Mouse (Mus musculus): Measurements from ENCODE around the gene Syngr1. TPM values are rescaled to one million over a fixed set of nuclear protein-coding genes. Genes with fewer than 3 reads are reported as not detected.

Gene Syngr1
- polyA plus RNA-seq, 1 experiment: 94.8 TPM

GRCm38 (mm10) chr15:80081801-80082546, 9.2 kb upstream of the Syngr1 start:
- H3K36me3 ChIP-seq (ENCODE audit: control insufficient read depth, insufficient read depth, low read length): peaks cover 6% of the 10 kb centered on the region; the same call in 1 of the 2 replicates
- H3K27ac ChIP-seq (ENCODE audit: insufficient read depth, low read depth, low read length): no peak overlapping the region
- no peak for TF ChIP-seq POLR2A (IDR thresholded peaks at IDR 0.05; ENCODE audit: low read depth, low read length)
- TF ChIP-seq CTCF (conservative IDR thresholded peaks at IDR 0.05; ENCODE audit: insufficient read depth, insufficient read length, low read depth, low read length): no peak
- H3K4me3 ChIP-seq (ENCODE audit: insufficient read depth, low read depth, low read length): peak overlapping the region; percentile 94
- H3K4me1 ChIP-seq (ENCODE audit: control insufficient read depth, insufficient read depth, low read length): peaks cover 9% of the 10 kb centered on the region; the same call in 1 of the 2 replicates
- DNase-seq: no peak
- no peaks in the 10 kb centered on the region for H3K27me3 ChIP-seq (replicated peaks; ENCODE audit: control insufficient read depth, insufficient read depth, low read length)
- 8% methylated on average over 11 of the region's 11 CpGs for WGBS

DNA sequence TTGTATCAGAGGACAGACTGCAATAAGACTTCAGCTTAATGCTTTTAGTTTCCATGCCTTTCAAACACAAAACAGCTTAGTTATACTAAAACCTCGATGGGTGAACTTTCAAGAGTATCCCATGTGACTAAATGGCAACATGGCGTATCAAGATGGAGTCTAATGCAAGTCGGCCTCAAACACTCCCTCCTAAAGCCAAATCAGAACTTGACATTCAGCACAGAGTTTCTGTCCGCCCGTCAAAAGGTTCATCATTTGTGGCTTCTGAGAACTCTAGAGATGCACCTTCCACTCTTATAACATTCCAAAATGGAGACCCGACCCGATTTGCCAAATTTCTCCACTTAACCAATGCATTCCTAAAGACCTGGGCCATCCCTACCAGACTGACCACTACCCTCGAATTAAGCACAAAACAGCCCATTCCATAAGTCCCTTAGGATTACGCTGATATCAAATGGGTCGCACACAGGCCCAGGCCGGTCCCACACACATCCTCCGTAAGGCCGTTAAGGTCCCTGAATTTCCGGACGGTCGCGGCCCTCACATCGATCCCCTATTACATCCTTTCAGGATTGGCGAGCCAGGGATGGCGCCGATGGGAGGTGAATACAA, 8.4 kb upstream of the Syngr1 start:
- DNase-seq: peak; percentile 32
- Histone ChIP-seq H3K4me3 (ENCODE audit: insufficient read depth, low read depth, low read length) (peak overlapping the region; percentile 94), H3K4me1 (ENCODE audit: control insufficient read depth, insufficient read depth, low read length) (peaks cover 9% of the 10 kb centered on the region; the same call in 1 of the 2 replicates), H3K27me3 (replicated peaks; ENCODE audit: control insufficient read depth, insufficient read depth, low read length) (no peaks in the 10 kb centered on the region), H3K36me3 (ENCODE audit: control insufficient read depth, insufficient read depth, low read length) (peaks cover 6% of the 10 kb centered on the region; the same call in 1 of the 2 replicates), H3K27ac (ENCODE audit: insufficient read depth, low read depth, low read length) (peak overlapping the region; percentile 82)
- TF ChIP-seq CTCF (conservative IDR thresholded peaks at IDR 0.05; ENCODE audit: insufficient read depth, insufficient read length, low read depth, low read length) (no peak), POLR2A (IDR thresholded peaks at IDR 0.05; ENCODE audit: low read depth, low read length) (no peak)
- WGBS: under 1% methylated on average over 21 of the region's 21 CpGs

- H3K27ac ChIP-seq (ENCODE audit: insufficient read depth, low read depth, low read length): peak overlapping the region; percentile 91
- peaks cover 9% of the 10 kb centered on the region; the same call in 1 of the 2 replicates for H3K4me1 ChIP-seq (ENCODE audit: control insufficient read depth, insufficient read depth, low read length)
- TF ChIP-seq CTCF (conservative IDR thresholded peaks at IDR 0.05; ENCODE audit: insufficient read depth, insufficient read length, low read depth, low read length): 0 out of 2 replicates have a peak, but pooled peaks have one; percentile 6
- peak; percentile 100 for TF ChIP-seq POLR2A (IDR thresholded peaks at IDR 0.05; ENCODE audit: low read depth, low read length)
- WGBS: under 1% methylated on average over 30 of the region's 30 CpGs
- peak overlapping the region; percentile 94 for H3K4me3 ChIP-seq (ENCODE audit: insufficient read depth, low read depth, low read length)
- peaks cover 6% of the 10 kb centered on the region; the same call in 1 of the 2 replicates for H3K36me3 ChIP-seq (ENCODE audit: control insufficient read depth, insufficient read depth, low read length)
- peak; percentile 99 for DNase-seq
- no peaks in the 10 kb centered on the region for H3K27me3 ChIP-seq (replicated peaks; ENCODE audit: control insufficient read depth, insufficient read depth, low read length)
Observed at GRCm38 (mm10) chr15:80083276-80083731, 7.8 kb upstream of the Syngr1 start.

DNA sequence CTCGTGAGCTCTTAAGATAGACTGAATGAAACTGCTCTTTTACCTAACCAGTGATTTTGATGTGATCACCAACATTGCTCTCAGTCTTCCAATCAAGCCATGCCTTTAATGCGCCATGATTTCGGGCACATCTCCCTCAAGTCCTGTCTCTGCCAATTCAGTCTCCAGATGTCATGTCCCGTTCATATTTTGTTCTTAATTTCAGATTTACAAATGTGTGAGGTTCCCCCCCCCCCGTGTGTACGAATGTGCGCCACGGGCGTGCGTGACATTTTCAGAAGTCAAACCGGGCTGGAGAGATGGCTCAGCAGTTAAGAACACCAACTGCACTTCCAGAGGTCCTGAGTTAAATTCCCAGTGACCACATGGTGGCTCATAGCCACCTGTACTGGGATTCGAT, 7.4 kb upstream of the Syngr1 start:
- no peak for DNase-seq
- peaks cover 9% of the 10 kb centered on the region; the same call in 1 of the 2 replicates for H3K4me1 ChIP-seq (ENCODE audit: control insufficient read depth, insufficient read depth, low read length)
- H3K36me3 ChIP-seq (ENCODE audit: control insufficient read depth, insufficient read depth, low read length): peaks cover 6% of the 10 kb centered on the region; the same call in 1 of the 2 replicates
- TF ChIP-seq POLR2A (IDR thresholded peaks at IDR 0.05; ENCODE audit: low read depth, low read length) (no peak), CTCF (conservative IDR thresholded peaks at IDR 0.05; ENCODE audit: insufficient read depth, insufficient read length, low read depth, low read length) (no peak)
- under 1% methylated on average over 12 of the region's 12 CpGs for WGBS
- H3K4me3 ChIP-seq (ENCODE audit: insufficient read depth, low read depth, low read length): peak overlapping the region; percentile 74
- peak overlapping the region; percentile 91 for H3K27ac ChIP-seq (ENCODE audit: insufficient read depth, low read depth, low read length)
- H3K27me3 ChIP-seq (replicated peaks; ENCODE audit: control insufficient read depth, insufficient read depth, low read length): no peaks in the 10 kb centered on the region

DNA sequence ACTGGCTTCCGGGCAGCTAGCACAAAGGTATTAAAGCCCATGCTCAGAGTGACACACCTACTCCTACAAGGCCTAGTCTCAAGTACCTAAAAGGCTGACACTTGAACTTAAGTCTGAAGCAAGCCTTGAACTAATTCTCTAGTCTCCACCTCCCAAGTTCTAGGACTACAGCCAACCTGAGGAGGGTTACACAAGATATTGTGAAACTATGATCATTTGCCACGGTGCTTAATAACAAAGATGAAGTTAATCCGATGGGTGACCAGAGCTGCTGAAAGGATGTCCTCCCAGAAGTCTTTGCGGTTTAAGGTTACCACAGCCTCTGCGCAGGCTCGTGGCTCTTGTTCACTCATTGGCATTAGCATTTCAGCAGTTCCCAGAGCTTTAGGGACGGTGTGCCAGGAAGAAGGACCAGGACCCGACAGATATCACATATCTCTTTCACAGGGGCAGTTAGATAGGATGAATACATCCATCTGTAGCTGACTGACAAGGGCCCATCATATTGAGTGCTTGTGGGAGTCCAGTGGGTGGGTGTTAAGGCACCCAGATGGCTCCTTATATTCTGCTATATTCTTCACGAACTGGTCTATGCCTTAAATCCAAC, 3.6 kb upstream of the Syngr1 start:
- Histone ChIP-seq H3K4me1 (ENCODE audit: control insufficient read depth, insufficient read depth, low read length) (no peaks in the 10 kb centered on the region), H3K27ac (ENCODE audit: insufficient read depth, low read depth, low read length) (no peak overlapping the region), H3K27me3 (replicated peaks; ENCODE audit: control insufficient read depth, insufficient read depth, low read length) (no peaks in the 10 kb centered on the region), H3K36me3 (ENCODE audit: control insufficient read depth, insufficient read depth, low read length) (no peaks in the 10 kb centered on the region), H3K4me3 (ENCODE audit: insufficient read depth, low read depth, low read length) (no peak overlapping the region)
- TF ChIP-seq POLR2A (IDR thresholded peaks at IDR 0.05; ENCODE audit: low read depth, low read length) (no peak), CTCF (conservative IDR thresholded peaks at IDR 0.05; ENCODE audit: insufficient read depth, insufficient read length, low read depth, low read length) (no peak)
- no peak for DNase-seq
- WGBS: 86% methylated on average over 9 of the region's 9 CpGs

DNA sequence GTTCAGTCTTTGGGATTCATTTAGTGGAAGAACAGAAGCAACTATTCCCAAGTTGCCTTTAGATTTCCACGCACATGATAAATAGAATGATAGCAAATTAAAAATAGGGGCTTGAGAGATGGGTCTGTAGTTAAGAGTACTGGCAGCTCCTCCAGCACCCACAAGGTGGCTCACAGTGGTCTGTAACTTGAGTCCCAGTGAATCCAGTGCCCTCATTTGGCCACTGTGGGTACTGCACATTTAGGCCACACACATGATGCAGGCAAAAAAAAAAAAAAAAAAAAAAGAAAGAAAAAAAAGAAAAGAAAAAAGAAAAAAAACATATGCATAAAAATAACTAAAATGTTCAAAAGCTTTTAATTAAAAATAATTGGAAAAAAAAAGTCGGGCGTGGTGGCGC, 2.5 kb upstream of the Syngr1 start:
- no peaks in the 10 kb centered on the region for H3K27me3 ChIP-seq (replicated peaks; ENCODE audit: control insufficient read depth, insufficient read depth, low read length)
- no peak overlapping the region for H3K27ac ChIP-seq (ENCODE audit: insufficient read depth, low read depth, low read length)
- TF ChIP-seq POLR2A (IDR thresholded peaks at IDR 0.05; ENCODE audit: low read depth, low read length) (no peak), CTCF (conservative IDR thresholded peaks at IDR 0.05; ENCODE audit: insufficient read depth, insufficient read length, low read depth, low read length) (peak; percentile 90)
- WGBS: 32% methylated on average over 4 of the region's 4 CpGs
- H3K4me3 ChIP-seq (ENCODE audit: insufficient read depth, low read depth, low read length): no peak overlapping the region
- no peaks in the 10 kb centered on the region for H3K4me1 ChIP-seq (ENCODE audit: control insufficient read depth, insufficient read depth, low read length)
- peak; percentile 96 for DNase-seq
- no peaks in the 10 kb centered on the region for H3K36me3 ChIP-seq (ENCODE audit: control insufficient read depth, insufficient read depth, low read length)
